Mouse (Mus musculus) erythroid progenitor cell, adult 5-6 weeks (primary cell): Measurements from ENCODE around the gene Flt4. TPM values are rescaled to one million over a fixed set of nuclear protein-coding genes. Genes with fewer than 3 reads are reported as not detected.
"Not testable (repeated sequence)": the region's sequence is repeated elsewhere in the genome, so short reads cannot be mapped to it uniquely, and the experiment has no call there.

Experiments
- ATAC-seq: replicated peaks from 2 replicates; pipeline ENCODE4 v1.8.0; 2016; ENCODE audit warnings: moderate number of reproducible peaks, mild to moderate bottlenecking, moderate TSS enrichment, inconsistent platforms; ENCODE audit not compliant: poor library complexity, low FRiP score, severe bottlenecking
- total RNA-seq, 2 experiments: library from RNA; stranded (forward) in 1 of 2; stranded (reverse) in 1 of 2; fragments of 150-400 nt in 1 of 2; fragments of 186-747, 209-891 nt in 1 of 2; gene quantifications; 2 replicates each; pipeline versions ENCODE4 v1.2.3 to v1.2.4; 2015 to 2017; ENCODE audit warnings: low replicate concordance in 2 of 2

Flt4 gene
- total RNA-seq (2015; ENCODE audit: low replicate concordance) = 0.36 TPM in 1 of 2 replicates, not detected in the other
- not detected in 2 replicates for total RNA-seq (2017; ENCODE audit: low replicate concordance)

- not testable (repeated sequence) for ATAC-seq
Measured at GRCm38 (mm10) chr11:49608938-49609867, at the start of gene Flt4. TSS of gene Flt4 (plus strand) at chr11:49609263.

GRCm38 (mm10) chr11:49575054-49575453 is 34.0 kb upstream of the Flt4 start:
- not testable (repeated sequence) for ATAC-seq

- not testable (repeated sequence) for ATAC-seq
Measured at GRCm38 (mm10) chr11:49580452-49580851, 28.6 kb upstream of the Flt4 start.

DNA sequence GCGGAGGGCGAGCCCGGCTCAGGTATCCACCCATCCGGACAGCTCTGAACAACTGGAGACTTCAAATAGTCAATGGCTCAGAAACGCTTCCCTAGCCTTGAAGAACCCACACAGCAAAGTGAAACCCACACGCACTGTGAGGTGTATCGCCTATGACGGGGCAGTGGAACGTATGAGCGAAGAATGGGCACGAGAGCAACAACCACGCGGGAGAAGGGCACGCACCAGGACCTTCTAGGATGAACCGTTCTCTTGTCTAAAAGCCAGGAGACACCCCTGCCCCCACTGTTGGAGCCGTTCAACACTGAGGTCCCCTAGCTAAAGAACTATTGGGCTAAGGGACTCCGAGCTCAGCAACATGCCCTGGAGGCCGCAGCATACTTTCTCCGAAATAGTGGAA is 18.9 kb upstream of the Flt4 start:
- no peak for ATAC-seq

DNA sequence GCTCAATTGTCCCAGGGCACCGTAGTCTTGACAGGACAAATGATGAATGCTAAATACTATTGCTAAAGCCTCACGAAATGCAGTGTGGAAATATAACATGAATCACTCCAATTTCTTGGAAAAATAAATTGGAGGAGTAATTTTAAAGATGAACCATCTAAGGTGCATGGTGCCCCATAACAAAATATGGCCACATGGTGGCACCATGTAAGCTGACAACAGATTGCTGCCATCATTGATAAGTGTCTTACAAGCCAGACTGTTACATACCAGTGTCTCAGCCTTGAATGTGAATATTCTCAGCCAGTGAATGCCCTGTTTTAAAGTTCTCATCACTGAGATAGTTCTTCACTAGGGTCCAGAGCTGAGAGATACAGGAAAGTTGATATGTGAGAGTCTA is 11.9 kb upstream of the Flt4 start:
- not testable (repeated sequence) for ATAC-seq

DNA sequence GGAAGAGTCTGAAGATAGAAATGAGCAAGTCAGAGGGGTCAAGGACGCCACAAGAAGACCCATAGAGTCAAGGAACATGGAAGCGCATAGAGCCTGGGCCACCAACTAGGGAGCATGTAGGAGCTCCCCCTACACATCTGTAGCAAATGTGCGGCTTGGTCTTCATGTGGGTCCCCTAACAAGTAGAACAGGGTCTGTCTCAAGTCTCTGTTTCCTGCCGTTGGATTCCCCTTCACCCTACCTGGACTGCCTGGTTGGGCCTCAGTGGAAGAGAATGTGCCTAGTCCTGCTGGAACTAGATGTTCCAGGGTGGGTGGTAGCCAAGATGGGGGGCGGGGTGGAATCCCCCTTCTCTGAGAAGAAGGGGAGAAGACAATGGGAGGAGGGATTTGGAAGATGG is 757 bp upstream of the Flt4 start:
- not testable (repeated sequence) for ATAC-seq

GRCm38 (mm10) chr11:49609868-49610824 is 1.1 kb downstream of the Flt4 start:
- not testable (repeated sequence) for ATAC-seq

- not testable (repeated sequence) for ATAC-seq
Measured at GRCm38 (mm10) chr11:49611349-49611748, 2.3 kb downstream of the Flt4 start.

DNA sequence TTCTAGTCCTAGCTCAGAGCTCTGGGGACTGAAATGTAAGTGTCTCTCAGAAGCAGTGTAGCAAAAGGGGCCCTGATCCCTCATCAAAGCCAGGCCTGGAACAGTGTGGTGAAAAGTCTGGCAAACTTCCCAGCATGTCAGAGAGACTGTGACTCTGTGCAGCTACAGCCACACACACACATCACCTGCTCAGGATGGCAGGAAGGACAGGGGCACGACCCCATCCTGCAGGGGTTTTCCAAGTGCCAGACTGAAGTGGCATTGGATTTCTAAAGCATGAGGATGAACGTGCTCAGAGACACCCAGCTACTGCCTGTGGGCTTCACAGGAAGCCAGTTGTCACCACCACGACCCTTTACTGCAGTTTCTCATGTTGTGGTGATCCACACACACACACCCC is 3.1 kb downstream of the Flt4 start:
- no peak for ATAC-seq

DNA sequence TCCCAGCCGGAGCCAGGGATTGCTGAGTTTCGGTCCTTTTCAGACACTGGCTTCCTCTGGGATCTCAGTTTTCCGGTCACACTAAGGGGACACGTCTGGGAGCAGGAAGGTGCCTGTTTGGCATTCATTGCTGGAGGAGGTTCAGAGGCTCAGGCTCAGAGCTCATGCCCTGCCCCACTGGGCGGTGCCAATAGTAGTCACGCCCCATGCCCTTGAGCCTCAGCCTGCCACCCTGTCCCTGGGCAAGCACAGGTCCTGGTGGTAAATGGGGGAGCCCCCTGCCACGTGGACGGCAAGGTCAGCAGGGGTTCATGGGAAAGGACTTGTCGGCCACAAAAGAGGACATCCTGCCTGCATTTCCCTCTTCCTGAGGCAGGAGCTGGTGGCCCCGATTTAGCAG is 4.3 kb downstream of the Flt4 start:
- ATAC-seq = 0 out of 2 replicates have a peak, but pooled peaks have one; percentile 35

GRCm38 (mm10) chr11:49615856-49616725 is 7.0 kb downstream of the Flt4 start:
- no peak for ATAC-seq

DNA sequence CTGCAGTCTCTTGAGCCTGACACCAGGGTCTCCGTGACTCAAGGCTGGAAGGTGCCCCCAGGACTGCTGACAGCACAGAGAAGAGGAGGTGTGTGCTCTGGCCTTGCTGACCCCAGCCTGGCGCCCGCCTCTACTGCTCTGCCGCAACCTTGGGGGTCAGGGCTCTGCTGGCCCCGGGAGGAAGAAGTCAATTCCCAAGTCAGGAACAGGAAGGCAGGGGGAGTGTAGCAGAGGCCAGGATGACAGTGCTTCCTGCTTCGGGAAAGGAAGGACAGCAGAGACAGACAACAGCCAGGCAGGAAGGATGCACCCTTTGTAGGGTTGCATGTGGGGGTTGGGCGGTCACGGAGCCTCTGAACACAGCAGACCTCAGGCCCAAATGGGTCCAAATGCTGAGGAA is 9.4 kb downstream of the Flt4 start:
- ATAC-seq = no peak

DNA sequence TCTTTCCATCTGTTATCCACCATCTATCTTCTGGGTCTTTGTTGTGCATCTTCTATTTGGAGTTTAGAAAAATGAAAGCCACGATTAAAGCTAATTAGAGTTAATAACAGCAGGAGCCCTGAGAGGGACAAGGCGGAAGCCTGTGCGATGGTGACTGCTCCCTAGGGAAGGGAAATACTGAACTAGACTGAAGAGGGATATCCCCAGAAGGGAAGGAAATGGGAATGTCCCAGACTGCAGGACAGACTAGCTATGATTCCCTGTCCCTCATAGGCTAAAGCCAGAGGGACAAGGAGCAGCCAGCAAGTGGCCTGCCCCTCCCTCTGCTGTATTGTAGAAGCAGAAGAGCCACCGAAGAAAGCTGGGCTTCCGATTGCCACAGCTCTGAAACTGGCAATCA is 12.9 kb downstream of the Flt4 start:
- no peak for ATAC-seq

GRCm38 (mm10) chr11:49624156-49624555 is 15.1 kb downstream of the Flt4 start:
- ATAC-seq = no peak

DNA sequence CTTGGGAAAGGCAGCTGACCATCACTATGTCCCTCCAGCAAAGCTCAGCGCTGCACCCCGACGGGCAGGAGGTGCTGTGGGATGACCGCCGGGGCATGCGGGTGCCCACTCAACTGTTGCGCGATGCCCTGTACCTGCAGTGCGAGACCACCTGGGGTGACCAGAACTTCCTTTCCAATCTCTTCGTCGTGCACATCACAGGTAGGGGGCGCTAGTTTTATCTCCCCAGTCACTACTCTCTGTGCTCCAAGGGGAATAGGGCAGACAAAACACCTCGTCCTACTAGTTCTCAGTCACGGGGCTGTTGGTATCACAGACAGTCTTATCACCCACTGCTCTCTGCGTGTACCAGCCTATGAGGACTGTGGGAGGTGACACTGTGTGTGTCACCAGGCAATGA is 16.8 kb downstream of the Flt4 start:
- no peak for ATAC-seq

DNA sequence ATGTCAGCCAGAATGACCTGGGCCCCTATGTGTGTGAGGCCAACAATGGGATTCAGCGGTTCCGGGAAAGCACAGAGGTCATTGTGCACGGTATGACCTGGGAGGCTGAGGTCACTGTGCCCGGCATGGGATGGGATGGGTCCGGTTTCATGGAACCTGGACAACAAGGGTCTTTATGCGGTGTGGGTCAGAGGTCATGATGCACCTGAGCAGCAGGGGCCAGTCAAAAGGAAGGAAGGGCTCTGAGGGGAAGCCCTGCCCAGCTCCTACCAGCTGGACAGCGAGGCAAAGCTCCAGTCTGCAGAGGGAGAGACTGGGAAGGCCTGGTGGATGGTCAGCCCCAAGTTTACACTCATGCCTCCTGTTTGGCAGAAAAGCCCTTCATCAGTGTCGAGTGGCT is 17.7 kb downstream of the Flt4 start:
- no peak for ATAC-seq

GRCm38 (mm10) chr11:49631154-49631553 is 22.1 kb downstream of the Flt4 start:
- ATAC-seq = no peak

DNA sequence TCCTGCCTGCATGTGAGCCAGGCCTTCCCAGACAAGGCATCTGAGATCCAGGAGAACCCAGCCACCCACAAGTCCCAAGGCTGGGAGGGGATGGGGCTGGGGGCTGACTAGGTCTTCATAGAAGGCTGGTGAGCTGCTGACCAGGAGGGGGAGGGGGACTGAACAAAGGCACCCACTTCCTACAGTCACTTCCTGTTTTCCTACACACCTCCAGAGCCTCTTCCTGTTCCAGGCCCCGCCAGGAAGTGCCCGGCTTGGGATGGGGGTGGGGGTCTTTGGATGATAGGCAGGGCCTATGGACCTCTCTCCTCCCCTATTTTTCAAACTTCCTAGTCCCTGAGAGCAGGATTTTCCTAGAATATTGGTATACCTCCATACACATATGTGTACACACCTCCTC is 23.2 kb downstream of the Flt4 start:
- ATAC-seq = no peak

DNA sequence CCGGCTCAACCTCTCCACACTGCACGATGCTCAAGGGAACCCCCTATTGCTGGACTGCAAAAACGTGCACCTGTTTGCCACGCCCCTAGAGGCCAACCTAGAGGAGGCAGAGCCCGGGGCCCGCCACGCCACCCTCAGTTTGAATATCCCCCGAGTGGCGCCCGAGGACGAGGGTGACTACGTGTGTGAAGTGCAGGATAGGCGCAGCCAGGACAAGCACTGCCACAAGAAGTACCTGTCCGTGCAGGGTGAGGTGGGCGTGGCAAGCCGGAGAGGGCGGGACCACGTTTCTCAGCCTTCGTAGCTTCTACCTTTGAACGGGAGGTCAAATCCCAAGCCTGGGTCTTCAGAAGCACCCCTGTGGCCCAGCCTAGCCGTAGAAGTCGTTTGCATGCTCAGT is 25.0 kb downstream of the Flt4 start:
- no peak for ATAC-seq
